Mouse (Mus musculus) ovary, postnatal 14 days (tissue): Measurements from ENCODE around the gene Mapre1.
"Not testable (repeated sequence)": the region's sequence is repeated elsewhere in the genome, so short reads cannot be mapped to it uniquely, and the experiment has no call there.

Source experiments
- DNase-seq: peaks from one replicate; pipeline ENCODE4 v3.0.0; 2022; ENCODE audit warnings: low spot score

The Mapre1 gene

DNA sequence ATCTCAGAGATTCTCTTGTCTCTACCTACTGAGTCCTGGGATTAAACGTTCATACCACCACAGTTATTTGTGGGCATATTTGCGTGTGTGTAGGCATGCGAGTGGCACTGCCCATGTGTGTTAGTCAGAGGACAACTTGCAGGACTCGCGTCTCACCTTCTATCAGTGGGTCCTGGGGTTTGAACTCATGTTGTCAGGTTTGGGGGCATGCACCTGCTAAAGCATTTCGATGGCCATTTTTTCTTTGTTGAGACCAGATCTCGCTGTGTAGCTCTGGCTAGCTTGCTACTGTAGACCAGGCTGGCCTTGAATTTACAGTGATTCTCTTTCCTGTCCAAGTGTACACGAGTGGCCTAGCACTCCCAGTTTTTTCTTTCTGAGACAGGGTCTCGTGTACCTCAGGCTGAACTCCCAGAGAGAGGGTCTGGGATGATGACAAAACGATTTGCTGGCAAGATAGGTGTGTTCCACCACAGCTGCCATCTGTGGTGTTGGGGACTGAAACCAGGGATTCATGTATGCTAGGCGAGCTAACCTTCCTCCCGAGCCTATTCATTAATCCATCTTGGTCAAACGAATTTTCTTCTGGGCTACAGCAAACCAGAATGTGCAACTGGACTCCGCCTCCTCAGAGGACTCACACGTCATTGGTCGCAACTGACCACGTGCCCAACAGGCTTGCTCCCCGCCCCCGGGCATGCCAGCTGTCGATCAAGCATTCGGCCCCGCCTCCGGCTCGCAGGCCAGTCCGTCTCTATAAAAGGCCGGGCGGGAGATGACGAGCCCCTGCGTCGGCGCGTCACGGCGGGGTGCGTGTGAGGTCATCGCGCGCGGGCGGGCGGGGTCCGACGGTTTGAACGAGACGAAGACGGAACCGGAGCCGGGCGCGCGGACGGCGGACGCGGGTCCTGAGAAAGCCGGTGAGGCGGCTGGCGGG, at the start of gene Mapre1:
TSS of gene Mapre1 (plus strand) at position 775 of the 937 bp plus-strand sequence.
- peak; percentile 98 for DNase-seq

DNA sequence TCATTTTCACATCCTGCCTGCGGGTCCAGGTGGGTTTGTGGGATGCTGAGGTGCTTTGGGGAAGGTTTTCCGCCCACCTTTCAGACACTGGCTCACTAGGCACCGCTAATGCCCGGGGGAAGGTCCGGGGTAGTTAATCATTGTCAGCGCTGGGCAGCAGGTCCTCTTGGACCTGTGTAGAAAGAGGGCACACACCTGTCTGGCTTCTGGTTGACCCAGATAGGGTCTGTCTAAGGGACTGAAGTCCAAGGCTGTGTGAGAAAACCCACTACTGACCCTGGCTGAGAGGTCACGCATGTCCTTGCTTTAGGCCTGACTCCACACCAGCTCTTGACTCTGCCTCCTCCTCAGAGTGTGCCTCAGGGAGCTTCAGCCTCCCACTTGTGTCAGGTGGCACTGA, 47.7 kb upstream of the Mapre1 start:
- DNase-seq: not testable (repeated sequence)

DNA sequence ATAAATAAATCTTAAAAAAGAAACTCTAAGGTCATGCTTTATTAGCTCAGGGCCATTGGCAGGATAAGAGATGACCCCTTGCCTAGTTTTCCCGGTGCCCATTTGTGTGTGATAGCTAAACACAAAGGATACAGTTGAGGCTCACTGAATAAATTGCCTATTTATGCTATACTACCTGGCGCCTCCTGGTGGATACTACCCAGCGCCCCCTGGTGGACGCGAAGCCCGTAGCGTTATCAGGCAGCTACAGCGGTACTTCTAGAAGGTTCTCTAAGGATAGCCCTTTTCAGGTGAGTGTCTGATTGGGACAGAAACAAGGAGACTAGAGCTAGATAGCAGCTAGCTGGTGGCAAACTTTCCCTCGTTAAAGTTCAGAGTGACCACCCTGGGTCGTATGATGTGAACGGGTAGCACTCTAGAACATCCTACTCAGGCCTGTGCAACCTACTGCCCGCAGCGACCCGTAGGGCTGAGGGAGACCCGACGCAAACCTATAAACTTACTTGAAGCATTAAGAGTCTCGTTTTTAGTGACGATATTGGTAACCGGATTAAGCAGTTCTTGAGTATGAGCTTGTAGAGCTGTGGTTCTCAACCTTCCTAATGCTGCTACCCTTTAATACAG, 46.5 kb upstream of the Mapre1 start:
- DNase-seq: peak; percentile 37

DNA sequence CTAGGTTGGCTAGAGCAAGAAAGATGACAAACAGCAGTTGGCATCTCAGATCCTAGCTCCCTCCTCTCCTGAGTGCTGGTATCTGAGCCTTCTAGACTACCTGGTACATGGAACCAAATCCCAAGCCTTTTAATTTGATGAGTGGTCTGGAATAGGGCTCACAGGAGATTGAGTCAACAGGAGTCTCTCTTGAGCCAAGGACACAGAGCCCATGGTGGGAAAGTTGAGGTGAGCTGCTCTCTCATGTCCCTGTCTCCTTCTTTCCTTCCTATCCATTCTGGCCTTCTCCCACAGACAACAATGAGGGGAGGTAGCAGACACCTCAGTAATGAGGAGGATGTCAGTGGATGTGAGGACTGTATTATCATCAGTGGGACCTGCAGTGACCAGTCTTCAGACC, 44.7 kb upstream of the Mapre1 start, which contains the start of gene Dnmt3c:
TSS of gene Dnmt3c (plus strand) at position 301 of the 400 bp plus-strand sequence.
- no peak for DNase-seq

GRCm38 (mm10) chr2:153703389-153703788, 37.7 kb upstream of the Mapre1 start:
- no peak for DNase-seq

DNA sequence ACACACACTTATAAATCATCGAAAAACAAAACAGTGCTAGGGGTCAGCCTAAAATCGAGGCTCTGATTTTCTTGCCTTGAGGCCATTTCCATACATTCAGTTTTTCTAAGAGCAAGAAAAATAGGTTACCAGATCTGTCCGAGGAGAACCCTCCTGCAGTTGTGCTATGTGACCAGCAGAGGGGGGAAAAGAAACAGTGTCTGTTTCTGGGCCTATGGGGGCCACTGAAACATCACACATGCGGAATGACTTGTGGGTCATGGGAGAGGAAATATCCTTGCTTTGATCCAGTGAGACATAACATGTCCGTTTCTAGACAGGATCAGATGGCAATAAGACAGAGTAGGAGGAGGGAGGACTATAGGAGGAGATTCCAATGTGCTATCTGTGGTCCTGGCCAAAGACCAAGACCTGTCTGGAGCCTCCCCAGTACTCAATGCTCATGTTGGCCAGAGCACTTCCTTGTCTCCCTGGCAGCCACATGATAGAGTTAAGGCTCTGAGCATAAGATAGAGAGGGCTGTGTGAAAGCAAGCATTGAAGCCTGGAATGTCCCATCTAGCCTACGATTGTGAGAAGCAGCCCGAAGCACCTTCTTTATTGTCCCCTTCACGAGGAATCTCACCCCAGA, 30.3 kb upstream of the Mapre1 start:
- DNase-seq: peak; percentile 19

DNA sequence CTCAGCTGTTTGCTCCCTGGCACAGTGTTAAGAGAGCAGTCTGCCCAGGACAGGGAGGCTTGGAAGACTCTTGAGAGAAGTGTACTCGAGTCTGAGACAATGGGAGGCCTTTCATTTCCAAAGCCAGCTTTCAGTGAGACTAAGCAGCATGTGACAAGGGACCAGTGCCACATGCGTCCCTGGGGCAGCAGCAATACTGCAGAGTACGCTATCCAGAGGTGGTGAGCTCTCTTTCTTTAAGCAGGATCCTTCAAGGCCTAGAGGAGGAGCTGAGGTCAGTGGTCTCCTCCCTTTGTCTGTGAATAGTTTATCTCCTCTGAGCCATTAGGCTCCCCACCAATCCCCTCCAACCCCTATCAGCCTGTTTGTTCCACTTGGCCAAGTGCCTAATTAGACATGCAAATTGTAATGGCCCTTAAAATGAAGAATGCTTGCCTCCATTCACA, 28.4 kb upstream of the Mapre1 start:
- no peak for DNase-seq

DNA sequence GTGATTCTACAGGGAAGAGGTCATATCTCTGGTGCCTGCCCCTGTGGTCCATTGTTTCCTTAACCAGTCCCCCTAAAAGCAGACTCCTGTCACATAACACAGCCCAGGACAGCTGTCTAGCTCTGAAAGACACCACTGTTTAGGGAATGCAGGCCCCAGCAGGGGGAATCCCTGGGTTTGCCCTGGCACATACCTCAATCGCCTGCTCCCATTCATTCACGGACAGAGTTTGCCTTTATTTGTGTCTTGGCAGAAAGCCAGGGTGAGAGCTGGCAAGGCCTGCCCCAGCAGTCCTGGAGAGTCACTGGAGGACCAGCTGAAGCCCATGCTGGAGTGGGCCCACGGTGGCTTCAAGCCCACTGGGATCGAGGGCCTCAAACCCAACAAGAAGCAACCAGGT, 27.8 kb upstream of the Mapre1 start:
- DNase-seq: peak; percentile 13

DNA sequence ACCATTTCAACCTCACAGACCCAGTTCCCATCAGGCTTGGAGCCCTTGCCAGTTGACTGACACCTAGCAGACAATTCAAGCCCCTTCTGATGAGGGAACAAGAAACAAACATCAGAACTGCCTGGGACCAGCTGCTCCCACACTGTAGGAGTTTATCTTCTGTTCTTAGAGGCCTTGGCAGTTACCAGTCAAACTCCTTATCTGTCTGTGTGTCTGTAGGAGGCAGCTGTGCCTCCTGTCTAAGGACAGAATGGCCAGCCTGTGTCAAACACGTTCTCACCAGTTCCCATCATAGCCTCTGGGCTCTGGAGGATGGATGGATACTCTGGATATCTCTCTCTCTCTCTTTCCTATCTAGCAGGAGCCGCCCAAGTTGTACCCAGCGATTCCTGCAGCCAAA, 23.2 kb upstream of the Mapre1 start:
- DNase-seq: not testable (repeated sequence)

DNA sequence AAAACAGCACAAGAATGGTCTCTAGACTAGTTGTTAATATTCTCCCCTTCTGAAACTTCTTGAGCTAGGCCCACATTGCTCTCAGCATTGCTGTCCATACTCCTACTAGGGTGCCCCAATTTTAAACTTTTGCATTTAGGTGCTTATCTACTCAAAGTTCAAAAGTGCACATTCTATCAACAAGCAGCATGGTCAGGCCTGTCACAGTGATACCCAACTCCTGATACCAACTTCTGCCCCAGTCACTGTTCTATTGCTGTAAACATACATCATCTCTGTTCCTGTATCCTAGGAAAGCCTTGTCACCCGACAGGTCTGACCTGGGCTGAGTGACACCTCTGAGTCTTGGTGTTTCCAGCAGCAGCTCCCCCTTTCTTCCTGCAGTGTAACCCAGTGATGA, 18.0 kb upstream of the Mapre1 start:
- no peak for DNase-seq

DNA sequence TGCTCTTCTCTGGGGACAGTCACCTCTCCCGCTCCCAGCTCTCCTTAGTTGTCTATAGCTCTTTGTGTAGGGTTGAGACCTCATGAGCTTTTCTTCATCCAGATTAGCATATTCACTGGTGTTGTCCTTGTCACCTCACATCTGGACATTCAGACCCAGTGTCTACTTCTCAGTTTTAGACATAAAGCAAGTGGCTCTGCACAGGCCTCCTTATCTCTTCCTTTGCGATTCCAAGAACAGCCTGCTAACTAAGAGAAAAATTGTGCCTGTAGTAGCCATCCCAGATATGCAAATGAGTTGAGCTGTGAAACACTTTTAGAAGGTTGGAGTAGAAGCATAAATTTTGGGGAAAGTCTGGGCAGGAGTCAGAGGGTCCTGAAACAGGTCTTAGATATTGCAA, 16.6 kb upstream of the Mapre1 start:
- DNase-seq: no peak

DNA sequence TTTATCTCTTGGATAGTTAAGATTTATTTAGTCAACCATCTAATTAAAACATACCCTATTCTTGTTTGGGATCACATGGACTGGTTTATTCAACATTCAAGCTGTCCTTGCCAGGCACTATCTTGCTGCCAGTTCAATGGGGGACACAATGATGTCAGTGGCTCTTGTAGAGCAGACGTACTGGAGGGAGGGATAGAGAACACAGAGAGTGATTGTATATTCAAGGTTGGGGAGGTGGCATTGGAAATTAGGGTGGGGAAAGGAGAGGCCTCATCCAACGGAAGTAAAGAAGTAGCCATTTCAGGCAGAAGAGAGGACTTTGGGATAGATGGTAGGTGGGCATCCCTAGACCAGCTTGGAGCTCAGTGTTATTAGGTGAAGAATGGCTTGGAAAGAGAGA, 16.2 kb upstream of the Mapre1 start:
- DNase-seq: no peak

- DNase-seq: no peak
Measured at GRCm38 (mm10) chr2:153725291-153725690, 15.8 kb upstream of the Mapre1 start.

- no peak for DNase-seq
Measured at GRCm38 (mm10) chr2:153734033-153734432, 7.0 kb upstream of the Mapre1 start.

GRCm38 (mm10) chr2:153741437-153742065, 477 bp downstream of the Mapre1 start:
- no peak for DNase-seq

GRCm38 (mm10) chr2:153747994-153748393, 6.9 kb downstream of the Mapre1 start:
- no peak for DNase-seq

GRCm38 (mm10) chr2:153750363-153750762, 9.3 kb downstream of the Mapre1 start:
- DNase-seq: no peak

- DNase-seq: no peak
Measured at GRCm38 (mm10) chr2:153762121-153762520, 21.0 kb downstream of the Mapre1 start.

DNA sequence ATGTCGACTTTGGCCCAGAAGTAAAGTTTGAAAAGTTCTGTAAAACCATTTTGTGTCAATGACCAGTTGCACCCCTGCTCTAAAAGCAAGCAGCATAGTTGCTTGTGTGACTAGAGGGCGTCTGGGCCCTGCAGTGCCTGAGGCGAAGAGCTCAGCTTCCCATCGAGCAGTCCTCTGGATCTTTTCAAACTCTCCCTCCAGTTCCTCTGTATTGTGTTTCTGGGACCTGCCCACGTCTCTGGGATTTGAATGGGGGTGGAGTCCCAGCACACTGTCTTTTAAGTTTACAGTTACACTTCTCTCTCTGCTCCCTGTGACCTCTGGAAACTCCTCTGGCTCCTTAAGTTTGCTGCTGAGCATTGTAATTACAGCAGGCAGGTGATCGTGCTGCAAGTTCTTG, 26.4 kb downstream of the Mapre1 start:
- no peak for DNase-seq

DNA sequence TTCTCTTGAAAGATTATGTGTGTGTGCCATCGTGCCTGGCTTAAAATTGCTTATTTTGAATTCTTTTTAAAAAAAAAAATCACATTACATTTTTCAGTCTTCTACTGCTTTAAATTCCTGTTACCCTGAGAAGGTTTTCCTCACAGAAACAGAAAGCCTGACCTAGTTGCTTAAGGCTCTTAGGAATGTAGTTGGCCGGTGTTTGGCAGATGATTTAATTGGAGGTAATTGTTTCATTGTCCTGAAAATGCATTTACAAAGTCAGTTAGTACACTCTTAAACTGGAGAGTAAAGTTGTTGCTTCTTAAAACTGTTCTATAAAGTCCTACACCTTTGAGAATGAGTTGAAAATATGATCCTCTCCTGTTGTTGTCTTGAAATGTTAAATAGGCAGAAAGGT, 27.8 kb downstream of the Mapre1 start:
- no peak for DNase-seq

DNA sequence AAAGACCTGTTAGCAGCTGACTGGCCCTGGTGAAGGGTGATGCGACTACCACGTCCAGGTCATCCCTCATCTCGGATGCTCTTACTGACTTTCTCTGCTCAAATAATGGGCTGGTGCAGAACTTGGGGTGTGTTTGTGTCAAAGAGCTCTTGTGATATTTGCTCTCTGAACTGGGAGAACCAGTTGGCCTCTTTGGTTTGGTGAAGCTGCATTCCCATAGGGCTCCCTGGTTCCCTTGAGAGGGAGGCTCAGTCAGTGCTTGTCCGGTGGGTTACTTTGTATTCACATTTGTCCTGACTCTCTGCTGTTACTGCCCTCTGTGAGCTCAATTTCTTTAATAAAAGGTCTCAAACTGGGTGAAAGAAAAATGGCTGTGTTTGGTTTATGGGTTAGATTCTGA, 31.9 kb downstream of the Mapre1 start:
- DNase-seq: no peak

DNA sequence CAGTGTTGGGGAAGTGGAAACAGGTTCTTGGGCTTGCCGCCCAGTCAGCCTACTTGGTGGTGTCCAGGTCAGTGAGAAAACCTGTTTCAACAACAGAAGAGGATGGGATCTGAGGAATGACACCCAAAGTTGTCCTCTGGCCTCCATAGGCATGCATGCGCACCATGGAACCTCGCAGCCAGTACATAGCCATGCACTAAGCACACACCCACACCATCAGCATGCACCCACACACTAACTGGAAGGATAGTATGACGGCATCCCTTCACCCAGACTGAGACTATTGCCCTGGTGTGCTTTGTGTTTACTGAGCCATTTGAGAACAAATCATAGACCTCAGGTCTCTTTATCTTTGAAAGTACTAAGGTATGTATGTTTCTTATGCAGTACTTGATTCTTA, 34.4 kb downstream of the Mapre1 start:
- DNase-seq: no peak
